Mouse (Mus musculus) lung, adult 18-20 months (tissue): ENCODE measurements around the gene Rhbdl1.

Source experiments
- DNase-seq, 2 experiments: peaks; one replicate each; pipeline ENCODE4 v3.0.0; 2022; ENCODE audit warnings: mixed read lengths in 2 of 2

The Rhbdl1 gene

GRCm38 (mm10) chr17:25792615-25793014 lies 44.5 kb downstream of the Rhbdl1 start, which contains the start of gene Fam173a:
Fam173a (minus strand) TSS chr17:25792901.
- peak; percentile 74 to 80 for DNase-seq

- DNase-seq = peak; percentile 81 to 83
Observed at GRCm38 (mm10) chr17:25791843-25792527, 45.1 kb downstream of the Rhbdl1 start.

- no peak for DNase-seq
Observed at GRCm38 (mm10) chr17:25791320-25791842, 45.7 kb downstream of the Rhbdl1 start.

GRCm38 (mm10) chr17:25786781-25787504 lies 50.2 kb downstream of the Rhbdl1 start:
- DNase-seq = no peak

- no peak for DNase-seq
Observed at GRCm38 (mm10) chr17:25786280-25786679, 50.8 kb downstream of the Rhbdl1 start, which contains the start of gene Ccdc78. Ccdc78 (plus strand) TSS chr17:25786580.

GRCm38 (mm10) chr17:25785281-25785745 lies 51.8 kb downstream of the Rhbdl1 start, which contains the start of gene Haghl:
Haghl (minus strand) TSS chr17:25785673.
- DNase-seq = peak; percentile 94 to 96
